Mouse (Mus musculus) heart, embryonic 13.5 days (tissue): Measurements from ENCODE around the gene Il1r1. TPM values are rescaled to one million over a fixed set of nuclear protein-coding genes. Genes with fewer than 3 reads are reported as not detected.

Experiments used
- ATAC-seq: fragments of 200-750 bp; cut with Nextera tagmentation; 2 replicates; pipeline ENCODE4 v1.8.0; 2017; ENCODE audit warnings: moderate TSS enrichment; ENCODE audit not compliant: insufficient number of reproducible peaks, low FRiP score, low TSS enrichment; ENCODE audit errors: extremely low read depth
- H3K27ac ChIP-seq: fragments of 300-500 bp; sonication (generic); replicated peaks from 2 replicates; pipeline ENCODE4 v1.5.1; 2015; ENCODE audit warnings: moderate library complexity, mild to moderate bottlenecking, inconsistent platforms
- H3K27me3 ChIP-seq: fragments of 300-500 bp; sonication (generic); replicated peaks from 2 replicates; pipeline ENCODE4 v1.6.1; 2015; ENCODE audit warnings: mild to moderate bottlenecking, inconsistent platforms
- H3K36me3 ChIP-seq: fragments of 300-500 bp; sonication (generic); 2 replicates; pipeline ENCODE4 v1.6.1; 2015; ENCODE audit warnings: mild to moderate bottlenecking, inconsistent platforms
- H3K4me1 ChIP-seq: fragments of 300-500 bp; sonication (generic); 2 replicates; pipeline ENCODE4 v1.6.1; 2015; ENCODE audit warnings: inconsistent platforms
- H3K4me2 ChIP-seq: fragments of 300-500 bp; sonication (generic); 2 replicates; pipeline ENCODE4 v1.6.1; 2015; ENCODE audit warnings: inconsistent platforms, mild to moderate bottlenecking, moderate library complexity
- H3K4me3 ChIP-seq: fragments of 300-500 bp; sonication (generic); 2 replicates; pipeline ENCODE4 v1.5.1; 2015; ENCODE audit warnings: moderate library complexity, mild to moderate bottlenecking, inconsistent platforms
- H3K9ac ChIP-seq: fragments of 300-500 bp; sonication (generic); 2 replicates; pipeline ENCODE4 v1.6.1; 2015; ENCODE audit warnings: inconsistent platforms, mild to moderate bottlenecking, moderate library complexity
- H3K9me3 ChIP-seq: fragments of 300-500 bp; sonication (generic); 2 replicates; pipeline ENCODE4 v1.6.1; 2016; ENCODE audit warnings: inconsistent platforms
- WGBS: fragments of 180-500 bp; shearing (Covaris S2); methylation state at CpG from one replicate; pipeline ENCODE4 v1.1.7; 2015; ENCODE audit warnings: mixed read lengths; 5-methylcytosine and 5-hydroxymethylcytosine counted together
- polyA plus RNA-seq: library from polyadenylated mRNA; unstranded; fragments of >200 nt; fragmentation: Nextera tagmentation; extraction: Ambion mirVana; gene quantifications from 2 replicates; pipeline ENCODE4 v1.2.1, GENCODE M21; 2015

Il1r1 gene
- polyA plus RNA-seq, 1 experiment from 2014 or later = 6.3 TPM

DNA sequence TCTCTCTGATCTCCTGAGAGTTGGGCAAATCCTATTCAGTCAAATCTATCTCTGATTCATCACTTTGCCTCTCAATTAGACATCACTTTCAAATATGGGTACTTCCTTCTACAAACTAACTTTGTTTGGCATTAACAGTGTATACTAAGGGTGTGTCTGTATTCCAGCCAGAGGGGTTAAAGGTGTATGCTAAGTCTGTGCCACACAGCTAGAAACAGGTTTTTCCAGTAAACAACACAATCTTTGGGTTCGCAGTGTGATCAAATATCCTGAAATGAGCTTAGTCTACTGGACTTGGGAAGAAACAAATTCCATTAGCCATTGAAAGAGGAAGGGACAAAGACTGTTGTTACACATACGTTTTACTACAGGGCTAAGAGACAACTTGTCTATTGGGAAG is 30.6 kb upstream of the Il1r1 start:
- Histone ChIP-seq H3K4me2 (no peak overlapping the region), H3K4me1 (peaks cover 10% of the 10 kb centered on the region), H3K4me3 (no peak overlapping the region), H3K36me3 (no peaks in the 10 kb centered on the region), H3K9ac (no peak overlapping the region), H3K9me3 (no peaks in the 10 kb centered on the region), H3K27ac (no peak overlapping the region), H3K27me3 (no peaks in the 10 kb centered on the region)
- 76% methylated on average over 2 of the region's 2 CpGs for WGBS
- no peak for ATAC-seq

DNA sequence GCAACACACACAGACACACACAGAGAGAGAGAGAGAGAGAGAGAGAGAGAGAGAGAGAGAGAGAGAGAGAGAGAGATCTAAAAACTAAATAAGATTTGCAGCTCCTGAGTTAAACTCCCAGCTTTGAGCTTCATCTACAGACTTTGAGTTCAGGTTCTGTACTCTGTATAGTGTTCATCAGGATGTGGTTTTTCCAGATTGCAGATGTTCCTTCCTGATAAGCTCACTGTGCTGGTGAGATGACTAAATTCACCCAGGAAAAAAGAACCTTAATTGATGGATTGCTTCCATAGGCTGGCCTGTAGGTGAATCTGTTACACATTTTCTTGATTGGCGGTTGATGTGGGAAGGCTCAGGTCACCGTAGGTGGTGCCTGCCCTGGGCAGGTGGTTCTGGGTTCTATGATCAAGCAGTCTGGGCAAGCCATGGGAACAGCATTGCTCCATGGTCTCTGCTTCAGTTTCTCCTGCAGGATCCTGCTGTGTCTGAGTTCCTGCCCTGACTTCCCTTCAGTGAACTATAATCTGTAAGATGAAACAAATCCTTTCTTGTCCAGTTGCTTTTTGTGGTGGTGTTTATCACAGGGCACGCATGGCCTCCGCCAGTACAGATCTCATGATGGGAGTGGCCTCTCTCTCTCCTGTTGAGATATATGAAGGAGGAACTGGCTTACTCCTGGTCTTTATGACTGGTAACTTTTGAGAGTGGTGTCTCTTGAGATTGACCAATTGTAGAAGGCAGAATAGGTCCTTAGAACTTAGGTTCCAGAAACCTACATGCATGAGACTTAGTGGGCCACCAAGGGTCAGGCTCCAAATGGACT is 11.3 kb upstream of the Il1r1 start:
- Histone ChIP-seq H3K27ac (no peak overlapping the region), H3K4me3 (no peak overlapping the region), H3K27me3 (no peaks in the 10 kb centered on the region), H3K36me3 (no peaks in the 10 kb centered on the region), H3K9me3 (peaks cover 23% of the 10 kb centered on the region), H3K9ac (no peak overlapping the region), H3K4me1 (peaks cover 5% of the 10 kb centered on the region), H3K4me2 (no peak overlapping the region)
- 83% methylated on average over 4 of the region's 4 CpGs for WGBS
- ATAC-seq = no peak

- no peak overlapping the region for H3K4me3 ChIP-seq
- ATAC-seq = no peak
- H3K4me2 ChIP-seq = no peak overlapping the region
- H3K36me3 ChIP-seq = no peaks in the 10 kb centered on the region
- 57% methylated on average over 5 of the region's 5 CpGs for WGBS
- no peaks in the 10 kb centered on the region for H3K27me3 ChIP-seq
- no peak overlapping the region for H3K27ac ChIP-seq
- H3K9ac ChIP-seq = no peak overlapping the region
- H3K4me1 ChIP-seq = peaks cover 16% of the 10 kb centered on the region
- H3K9me3 ChIP-seq = peaks cover 14% of the 10 kb centered on the region
Measured at GRCm38 (mm10) chr1:40217521-40217920, 7.4 kb upstream of the Il1r1 start.

- WGBS = 46% methylated on average over 3 of the region's 3 CpGs
- Histone ChIP-seq H3K27ac (no peak overlapping the region), H3K9ac (no peak overlapping the region), H3K4me3 (no peak overlapping the region), H3K36me3 (no peaks in the 10 kb centered on the region), H3K9me3 (peaks cover 9% of the 10 kb centered on the region), H3K4me2 (no peak overlapping the region), H3K27me3 (no peaks in the 10 kb centered on the region), H3K4me1 (peaks cover 26% of the 10 kb centered on the region)
- no peak for ATAC-seq
Measured at GRCm38 (mm10) chr1:40218603-40219002, 6.3 kb upstream of the Il1r1 start.

- Histone ChIP-seq H3K4me3 (no peak overlapping the region), H3K4me2 (no peak overlapping the region), H3K9me3 (peaks cover 9% of the 10 kb centered on the region), H3K36me3 (no peaks in the 10 kb centered on the region), H3K27me3 (no peaks in the 10 kb centered on the region), H3K4me1 (peaks cover 40% of the 10 kb centered on the region), H3K9ac (no peak overlapping the region), H3K27ac (no peak overlapping the region)
- 65% methylated on average over 1 of the region's 1 CpGs for WGBS
- no peak for ATAC-seq
Measured at GRCm38 (mm10) chr1:40220549-40220948, 4.3 kb upstream of the Il1r1 start.

DNA sequence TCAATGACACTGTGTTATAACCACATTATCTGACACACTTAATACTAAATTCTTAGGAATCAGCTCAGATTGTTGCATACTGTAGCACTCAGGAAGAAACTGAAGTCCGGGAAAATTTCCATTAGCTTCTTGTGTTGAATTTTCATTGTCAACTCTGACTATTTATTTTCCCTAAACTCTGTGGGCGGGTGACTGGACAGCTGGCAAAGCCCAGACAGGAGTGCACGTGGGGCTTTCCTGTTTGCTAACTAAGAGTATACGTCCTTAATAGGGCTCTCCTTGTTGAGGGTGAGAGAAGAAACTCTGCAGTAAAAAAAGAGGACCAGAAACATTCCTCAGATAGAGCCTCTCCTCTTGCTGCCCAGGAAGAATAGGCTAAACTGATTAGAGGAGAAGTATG is 3.0 kb upstream of the Il1r1 start:
- H3K4me2 ChIP-seq = peak overlapping the region; percentile 43; the same call in 1 of the 2 replicates
- 26% methylated on average over 4 of the region's 4 CpGs for WGBS

GRCm38 (mm10) chr1:40222680-40223079 is 2.2 kb upstream of the Il1r1 start:
- Histone ChIP-seq H3K9ac (peak overlapping the region; percentile 44), H3K9me3 (no peaks in the 10 kb centered on the region), H3K36me3 (no peaks in the 10 kb centered on the region), H3K4me1 (peaks cover 43% of the 10 kb centered on the region), H3K4me3 (no peak overlapping the region), H3K27me3 (no peaks in the 10 kb centered on the region), H3K4me2 (peak overlapping the region; percentile 43), H3K27ac (peak overlapping the region; percentile 74)
- no peak for ATAC-seq
- WGBS = 43% methylated on average over 8 of the region's 8 CpGs

More for the DNA sequence above, 3.0 kb upstream of the Il1r1 start:
- H3K9ac ChIP-seq = no peak overlapping the region
- peak overlapping the region; percentile 74 for H3K27ac ChIP-seq
- H3K27me3 ChIP-seq = no peaks in the 10 kb centered on the region
- H3K9me3 ChIP-seq = no peaks in the 10 kb centered on the region
- no peaks in the 10 kb centered on the region for H3K36me3 ChIP-seq
- no peak for ATAC-seq
- no peak overlapping the region for H3K4me3 ChIP-seq
- peaks cover 47% of the 10 kb centered on the region for H3K4me1 ChIP-seq

DNA sequence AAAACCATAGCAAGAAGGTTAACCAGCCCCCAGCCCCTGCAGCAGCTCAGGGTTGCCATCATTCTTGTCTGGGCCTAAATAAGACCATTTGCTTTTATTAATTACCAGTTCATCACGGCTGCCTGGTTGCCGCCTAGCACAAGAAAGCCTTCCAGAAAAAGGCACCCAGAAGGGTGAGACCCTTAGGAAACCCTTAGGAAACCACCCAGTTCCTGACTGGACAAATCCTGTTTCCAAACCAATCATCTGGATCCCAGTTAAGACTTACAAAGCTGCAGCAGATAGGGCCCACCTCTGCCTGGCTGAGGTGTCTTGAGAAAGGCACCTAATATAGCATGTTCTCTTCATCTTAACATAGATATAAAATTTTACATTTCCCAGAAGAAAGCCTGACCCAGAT is 1.3 kb upstream of the Il1r1 start:
- Histone ChIP-seq H3K9me3 (no peaks in the 10 kb centered on the region), H3K4me2 (no peak overlapping the region), H3K4me3 (no peak overlapping the region), H3K27me3 (no peaks in the 10 kb centered on the region), H3K27ac (peak overlapping the region; percentile 74), H3K36me3 (no peaks in the 10 kb centered on the region), H3K4me1 (peaks cover 42% of the 10 kb centered on the region), H3K9ac (no peak overlapping the region)
- no peak for ATAC-seq
- WGBS = 91% methylated on average over 2 of the region's 2 CpGs

DNA sequence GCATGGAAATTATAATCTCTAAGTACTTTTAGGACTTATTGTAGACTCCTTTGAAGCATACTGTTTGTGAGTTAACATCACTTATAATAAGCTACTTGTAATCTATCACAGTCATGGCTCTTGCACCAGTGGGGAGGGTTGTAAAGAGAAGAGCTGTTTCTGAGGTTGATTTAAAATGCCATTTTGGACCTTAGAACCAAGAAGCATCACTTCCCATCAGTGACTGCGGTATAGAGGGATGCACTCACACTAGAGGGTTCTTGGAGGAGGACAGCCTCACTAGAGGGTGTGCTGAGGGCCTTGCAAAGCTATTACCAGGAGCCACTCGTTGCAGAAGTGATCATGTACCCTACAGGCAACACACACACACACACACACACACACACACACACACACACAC is 700 bp downstream of the Il1r1 start:
- no peak for ATAC-seq
- H3K4me2 ChIP-seq = peak overlapping the region; percentile 65
- WGBS = 59% methylated on average over 2 of the region's 2 CpGs
- H3K4me3 ChIP-seq = peak overlapping the region; percentile 39
- peak overlapping the region; percentile 72; the same call in 1 of the 2 replicates for H3K9ac ChIP-seq
- peak overlapping the region; percentile 80 for H3K27ac ChIP-seq
- H3K27me3 ChIP-seq = no peaks in the 10 kb centered on the region
- no peaks in the 10 kb centered on the region for H3K36me3 ChIP-seq
- H3K9me3 ChIP-seq = no peaks in the 10 kb centered on the region
- peaks cover 47% of the 10 kb centered on the region for H3K4me1 ChIP-seq

GRCm38 (mm10) chr1:40229033-40229432 is 4.2 kb downstream of the Il1r1 start:
- Histone ChIP-seq H3K27me3 (no peaks in the 10 kb centered on the region), H3K9me3 (no peaks in the 10 kb centered on the region), H3K4me1 (peaks cover 41% of the 10 kb centered on the region), H3K4me3 (no peak overlapping the region), H3K27ac (no peak overlapping the region), H3K4me2 (no peak overlapping the region), H3K36me3 (no peaks in the 10 kb centered on the region), H3K9ac (no peak overlapping the region)
- 73% methylated on average over 3 of the region's 3 CpGs for WGBS
- no peak for ATAC-seq

GRCm38 (mm10) chr1:40229771-40230280 is 4.9 kb downstream of the Il1r1 start:
- ATAC-seq = no peak
- no peak overlapping the region for H3K4me3 ChIP-seq
- H3K36me3 ChIP-seq = no peaks in the 10 kb centered on the region
- no peak overlapping the region for H3K4me2 ChIP-seq
- no peaks in the 10 kb centered on the region for H3K9me3 ChIP-seq
- no peaks in the 10 kb centered on the region for H3K27me3 ChIP-seq
- no peak overlapping the region for H3K9ac ChIP-seq
- H3K27ac ChIP-seq = no peak overlapping the region
- H3K4me1 ChIP-seq = peaks cover 41% of the 10 kb centered on the region
- 80% methylated on average over 3 of the region's 3 CpGs for WGBS

DNA sequence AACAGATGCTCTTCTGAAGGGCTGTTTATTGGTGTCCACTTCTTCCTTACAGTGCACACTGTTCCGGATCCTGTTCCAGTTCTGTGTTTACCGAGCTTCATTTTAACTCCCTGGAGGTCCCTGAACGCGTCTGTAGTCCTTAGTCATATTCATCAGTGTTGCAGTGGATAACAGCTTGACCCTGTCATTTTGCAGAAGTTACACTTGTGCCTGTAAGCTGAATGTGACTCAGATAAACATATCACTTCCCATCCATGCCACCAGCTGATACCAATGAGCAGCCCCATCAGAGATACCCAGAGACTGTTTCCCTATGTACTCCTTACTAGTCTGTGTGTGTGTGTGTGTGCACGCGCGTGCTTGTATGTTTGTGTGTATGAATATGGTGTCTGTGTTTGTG is 5.5 kb downstream of the Il1r1 start:
- Histone ChIP-seq H3K9ac (no peak overlapping the region), H3K4me3 (no peak overlapping the region), H3K36me3 (no peaks in the 10 kb centered on the region), H3K4me1 (peaks cover 35% of the 10 kb centered on the region), H3K27me3 (no peaks in the 10 kb centered on the region), H3K4me2 (no peak overlapping the region), H3K27ac (no peak overlapping the region), H3K9me3 (no peaks in the 10 kb centered on the region)
- no peak for ATAC-seq
- 61% methylated on average over 7 of the region's 7 CpGs for WGBS
